Mouse (Mus musculus) cerebellum, postnatal 14 days (tissue): ENCODE data around the gene Ccdc146.
"Not testable (repeated sequence)": the region's sequence is repeated elsewhere in the genome, so short reads cannot be mapped to it uniquely, and the experiment has no call there.

Experiments used
- DNase-seq, 2 experiments: peaks; one replicate each; pipeline ENCODE4 v3.0.0; 2021; ENCODE audit warnings: mixed read lengths in 2 of 2

The Ccdc146 gene

GRCm38 (mm10) chr5:21386432-21386831, 38.0 kb downstream of the Ccdc146 start:
- DNase-seq, result no peak

- DNase-seq, result no peak
These were observed 39.5 kb downstream of the Ccdc146 start for GRCm38 (mm10) chr5:21384976-21385375.

GRCm38 (mm10) chr5:21384252-21384960, 40.1 kb downstream of the Ccdc146 start:
- no peak for DNase-seq

GRCm38 (mm10) chr5:21383392-21384251, 40.9 kb downstream of the Ccdc146 start:
- no peak for DNase-seq

- no peak for DNase-seq
These were observed 41.8 kb downstream of the Ccdc146 start for GRCm38 (mm10) chr5:21382678-21383077.

GRCm38 (mm10) chr5:21381986-21382385, 42.5 kb downstream of the Ccdc146 start:
- no peak for DNase-seq

GRCm38 (mm10) chr5:21378397-21378796, 46.1 kb downstream of the Ccdc146 start:
- DNase-seq, result no peak

- no peak for DNase-seq
These were observed 47.5 kb downstream of the Ccdc146 start for GRCm38 (mm10) chr5:21376935-21377334.

- no peak for DNase-seq
These were observed 51.3 kb downstream of the Ccdc146 start for GRCm38 (mm10) chr5:21373180-21373518.

- peak; percentile 61 to 67 for DNase-seq
These were observed 51.8 kb downstream of the Ccdc146 start, which contains the start of gene Fgl2 for GRCm38 (mm10) chr5:21372493-21373179. TSS of gene Fgl2 (plus strand) at chr5:21372642.

- DNase-seq, result peak in 1 of 2 experiments; percentile 8
These were observed 52.6 kb downstream of the Ccdc146 start for GRCm38 (mm10) chr5:21371920-21372319.

GRCm38 (mm10) chr5:21370218-21370947, 54.1 kb downstream of the Ccdc146 start:
- DNase-seq, result no peak

- no peak for DNase-seq
These were observed 57.0 kb downstream of the Ccdc146 start for GRCm38 (mm10) chr5:21367514-21367913.

- DNase-seq, result no peak
These were observed 58.0 kb downstream of the Ccdc146 start for GRCm38 (mm10) chr5:21366338-21367053.

- DNase-seq, result no peak
These were observed 61.1 kb downstream of the Ccdc146 start for GRCm38 (mm10) chr5:21363343-21363742.

GRCm38 (mm10) chr5:21358648-21359047, 65.8 kb downstream of the Ccdc146 start:
- DNase-seq, result no peak

- no peak for DNase-seq
These were observed 72.8 kb downstream of the Ccdc146 start for GRCm38 (mm10) chr5:21351678-21352077.

- DNase-seq, result no peak
These were observed 76.1 kb downstream of the Ccdc146 start for GRCm38 (mm10) chr5:21348366-21348765.

GRCm38 (mm10) chr5:21342265-21342664, 82.2 kb downstream of the Ccdc146 start:
- DNase-seq, result not testable (repeated sequence)

GRCm38 (mm10) chr5:21332119-21332518, 92.4 kb downstream of the Ccdc146 start:
- no peak for DNase-seq

- DNase-seq, result peak; percentile 41 to 44
These were observed 92.8 kb downstream of the Ccdc146 start for GRCm38 (mm10) chr5:21331656-21332055.
